Mouse (Mus musculus): ENCODE data around the gene Nrxn3. TPM values are rescaled to one million over a fixed set of nuclear protein-coding genes. Genes with fewer than 3 reads are reported as not detected.
A peak's percentile ranks its signal among the peaks of the same experiment; 100 is the strongest.

Gene Nrxn3
- polyA plus RNA-seq, 1 experiment from 2014 or later, result 3.7 TPM

GRCm38 (mm10) chr12:88818622-88819334, 96.1 kb downstream of the Nrxn3 start:
- no peaks in the 10 kb centered on the region for H3K36me3 ChIP-seq
- peak; percentile 74 for ATAC-seq (ENCODE audit: insufficient number of reproducible peaks, insufficient read depth, low FRiP score, low TSS enrichment)

DNA sequence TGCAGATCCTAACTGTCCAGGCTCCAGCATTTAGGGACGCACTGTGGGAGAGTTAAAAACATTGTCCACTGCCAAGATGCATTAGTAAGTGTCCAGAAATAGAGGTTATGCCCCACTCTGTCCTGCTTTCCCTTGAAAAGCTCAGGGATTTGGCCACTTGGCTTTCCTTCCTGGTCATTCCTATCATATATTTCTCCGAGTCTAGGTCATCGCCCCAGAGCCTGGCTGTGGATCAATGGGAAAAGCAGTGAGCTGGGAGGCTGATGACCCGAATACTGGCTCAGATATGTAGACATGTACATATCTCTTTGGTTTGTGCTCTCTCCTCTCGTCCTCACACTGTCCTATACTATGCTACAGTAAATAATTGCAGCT, 96.6 kb downstream of the Nrxn3 start:
- no peak overlapping the region for H3K4me2 ChIP-seq (replicated peaks)
- no peak overlapping the region for H3K27ac ChIP-seq
- H3K9ac ChIP-seq, result no peak overlapping the region
- H3K4me3 ChIP-seq, result no peak overlapping the region
- no peak for ATAC-seq (ENCODE audit: insufficient number of reproducible peaks, insufficient read depth, low FRiP score, low TSS enrichment)
- no peaks in the 10 kb centered on the region for H3K27me3 ChIP-seq
- H3K36me3 ChIP-seq, result no peaks in the 10 kb centered on the region
- H3K9me3 ChIP-seq, result no peaks in the 10 kb centered on the region
- peaks cover 6% of the 10 kb centered on the region; the same call in 1 of the 2 replicates for H3K4me1 ChIP-seq
- 65% methylated on average over 5 of the region's 5 CpGs for WGBS

More at GRCm38 (mm10) chr12:88818622-88819334, 96.1 kb downstream of the Nrxn3 start:
- no peak overlapping the region for H3K27ac ChIP-seq
- no peaks in the 10 kb centered on the region for H3K27me3 ChIP-seq
- H3K4me2 ChIP-seq (replicated peaks), result no peak overlapping the region
- no peak overlapping the region for H3K4me3 ChIP-seq
- peaks cover 6% of the 10 kb centered on the region; the same call in 1 of the 2 replicates for H3K4me1 ChIP-seq
- no peaks in the 10 kb centered on the region for H3K9me3 ChIP-seq
- WGBS, result 51% methylated on average over 4 of the region's 4 CpGs
- no peak overlapping the region for H3K9ac ChIP-seq

DNA sequence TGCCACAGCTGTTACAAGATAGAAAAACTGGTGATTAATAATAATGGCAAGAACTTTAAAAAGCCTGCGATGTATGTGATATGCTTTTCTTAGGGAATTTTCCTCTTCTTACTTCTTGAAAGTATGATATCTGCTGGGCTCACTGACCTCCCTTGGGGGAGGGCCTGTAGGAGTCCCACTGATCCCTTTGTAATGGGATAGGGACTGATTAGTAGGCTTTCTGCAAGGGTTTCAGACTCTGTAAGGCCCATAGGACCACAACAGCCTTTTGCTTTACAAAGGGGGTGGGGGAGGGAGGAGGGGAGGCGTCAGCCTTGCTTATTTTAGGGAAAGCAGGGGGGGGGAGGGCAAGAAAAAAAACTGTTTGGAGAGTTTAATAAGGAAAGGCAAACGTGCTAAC, 97.5 kb downstream of the Nrxn3 start:
- no peak overlapping the region for H3K4me2 ChIP-seq (replicated peaks)
- H3K9ac ChIP-seq, result no peak overlapping the region
- 9% methylated on average over 3 of the region's 3 CpGs for WGBS
- no peak overlapping the region for H3K4me3 ChIP-seq
- H3K27ac ChIP-seq, result no peak overlapping the region
- H3K36me3 ChIP-seq, result no peaks in the 10 kb centered on the region
- H3K27me3 ChIP-seq, result no peaks in the 10 kb centered on the region
- no peaks in the 10 kb centered on the region for H3K9me3 ChIP-seq
- peaks cover 6% of the 10 kb centered on the region; the same call in 1 of the 2 replicates for H3K4me1 ChIP-seq
- no peak for ATAC-seq (ENCODE audit: insufficient number of reproducible peaks, insufficient read depth, low FRiP score, low TSS enrichment)

DNA sequence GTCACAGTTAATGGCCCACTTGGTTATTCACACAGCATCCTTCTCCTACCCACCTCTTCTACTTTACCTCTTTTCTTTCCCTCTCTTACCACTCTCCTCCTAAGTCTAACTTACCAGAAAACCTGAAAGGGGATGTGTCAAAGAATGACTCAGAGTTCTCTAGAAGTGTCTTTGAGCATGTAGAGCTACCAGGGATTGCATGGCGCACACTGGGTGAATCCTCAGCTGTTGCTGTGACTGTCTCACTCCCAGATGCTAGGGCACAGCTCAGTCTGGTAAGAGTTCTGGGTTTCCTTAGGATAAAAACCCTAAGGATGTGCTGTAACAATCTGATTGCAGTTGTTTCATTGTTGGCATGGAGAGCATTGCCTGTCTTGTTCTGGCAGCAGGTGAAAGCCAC, 108.2 kb downstream of the Nrxn3 start:
- H3K36me3 ChIP-seq, result no peaks in the 10 kb centered on the region
- no peaks in the 10 kb centered on the region for H3K4me1 ChIP-seq
- no peaks in the 10 kb centered on the region for H3K27me3 ChIP-seq
- no peak overlapping the region for H3K9ac ChIP-seq
- no peaks in the 10 kb centered on the region for H3K9me3 ChIP-seq
- H3K4me3 ChIP-seq, result no peak overlapping the region
- no peak for ATAC-seq (ENCODE audit: insufficient number of reproducible peaks, insufficient read depth, low FRiP score, low TSS enrichment)
- no peak overlapping the region for H3K27ac ChIP-seq
- WGBS, result 91% methylated on average over 1 of the region's 1 CpGs
- H3K4me2 ChIP-seq (replicated peaks), result no peak overlapping the region

- no peaks in the 10 kb centered on the region for H3K4me1 ChIP-seq
- H3K9me3 ChIP-seq, result no peaks in the 10 kb centered on the region
- H3K9ac ChIP-seq, result no peak overlapping the region
- 22% methylated on average over 2 of the region's 2 CpGs for WGBS
- no peaks in the 10 kb centered on the region for H3K36me3 ChIP-seq
- no peak overlapping the region for H3K4me2 ChIP-seq (replicated peaks)
- no peak overlapping the region for H3K4me3 ChIP-seq
- H3K27me3 ChIP-seq, result no peaks in the 10 kb centered on the region
- H3K27ac ChIP-seq, result no peak overlapping the region
- no peak for ATAC-seq (ENCODE audit: insufficient number of reproducible peaks, insufficient read depth, low FRiP score, low TSS enrichment)
Observed at GRCm38 (mm10) chr12:88835821-88836220, 113.1 kb downstream of the Nrxn3 start.

DNA sequence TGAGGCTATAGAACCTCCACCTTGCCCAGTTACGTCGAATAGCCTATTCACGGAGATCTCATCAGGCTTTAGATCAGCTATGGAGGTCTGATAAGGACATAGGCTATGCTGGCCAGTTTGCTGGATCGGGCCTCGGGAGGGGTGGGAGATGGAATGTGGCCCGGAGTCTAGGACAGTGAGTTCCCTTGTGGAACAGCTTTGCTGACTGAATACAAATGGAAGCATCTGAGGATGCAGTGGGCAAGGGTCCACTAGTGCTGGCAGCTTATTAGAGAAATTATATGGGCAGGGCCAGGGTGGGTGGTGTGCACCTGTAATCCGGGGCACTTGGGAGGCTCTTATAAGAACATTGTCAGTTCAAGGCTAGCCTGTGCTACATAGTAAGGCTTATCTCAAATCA, 117.0 kb downstream of the Nrxn3 start:
- no peak overlapping the region for H3K4me2 ChIP-seq (replicated peaks)
- no peak overlapping the region for H3K27ac ChIP-seq
- ATAC-seq (ENCODE audit: insufficient number of reproducible peaks, insufficient read depth, low FRiP score, low TSS enrichment), result no peak
- WGBS, result 88% methylated on average over 7 of the region's 7 CpGs
- no peaks in the 10 kb centered on the region for H3K27me3 ChIP-seq
- H3K9ac ChIP-seq, result no peak overlapping the region
- no peaks in the 10 kb centered on the region for H3K4me1 ChIP-seq
- no peaks in the 10 kb centered on the region for H3K36me3 ChIP-seq
- no peak overlapping the region for H3K4me3 ChIP-seq
- H3K9me3 ChIP-seq, result no peaks in the 10 kb centered on the region

- Histone ChIP-seq H3K4me2 (replicated peaks) (no peak overlapping the region), H3K4me3 (no peak overlapping the region), H3K9me3 (no peaks in the 10 kb centered on the region), H3K36me3 (no peaks in the 10 kb centered on the region), H3K27me3 (no peaks in the 10 kb centered on the region), H3K4me1 (no peaks in the 10 kb centered on the region), H3K9ac (no peak overlapping the region), H3K27ac (no peak overlapping the region)
- ATAC-seq (ENCODE audit: insufficient number of reproducible peaks, insufficient read depth, low FRiP score, low TSS enrichment), result no peak
- 86% methylated on average over 6 of the region's 6 CpGs for WGBS
Observed at GRCm38 (mm10) chr12:88841350-88841749, 118.7 kb downstream of the Nrxn3 start.

DNA sequence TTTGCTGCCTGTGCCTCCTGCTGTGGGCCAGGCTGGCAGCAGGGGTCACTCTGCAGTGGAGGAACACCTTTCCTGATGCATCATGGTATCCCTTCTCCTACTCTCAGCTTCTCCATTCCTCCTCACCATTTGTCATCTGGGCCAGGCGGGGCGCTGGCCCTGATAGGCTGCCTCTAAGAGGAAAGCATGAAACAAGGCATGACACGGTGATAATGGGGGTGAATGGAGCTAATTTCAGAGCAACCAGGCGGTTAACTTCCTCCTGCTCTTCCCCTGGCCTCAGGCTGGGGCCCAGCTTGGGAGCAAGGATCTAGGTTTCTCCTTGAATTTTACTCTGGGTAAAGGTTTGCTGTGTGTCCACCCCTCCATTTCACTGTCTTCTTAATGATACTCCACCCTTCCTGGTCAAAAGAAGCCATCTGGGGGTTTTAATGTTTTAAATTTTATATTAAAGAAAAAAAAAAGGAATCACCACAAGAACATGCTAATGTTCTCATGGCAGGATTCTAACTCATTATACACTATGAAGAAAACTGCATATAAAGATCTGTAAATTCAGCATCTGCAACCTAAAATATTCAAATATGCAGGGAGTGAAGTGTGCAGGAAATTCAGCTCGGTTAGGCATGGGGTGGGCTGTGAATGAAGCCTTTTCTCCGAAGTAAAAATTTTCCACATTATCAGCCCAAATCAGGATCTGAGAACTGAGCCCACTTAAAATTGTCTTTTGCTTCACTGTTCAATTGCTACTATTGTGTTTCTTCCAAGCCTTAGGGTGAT, 127.9 kb downstream of the Nrxn3 start:
- ATAC-seq (ENCODE audit: insufficient number of reproducible peaks, insufficient read depth, low FRiP score, low TSS enrichment), result no peak
- Histone ChIP-seq H3K9ac (no peak overlapping the region), H3K36me3 (no peaks in the 10 kb centered on the region), H3K27ac (no peak overlapping the region), H3K9me3 (no peaks in the 10 kb centered on the region), H3K4me3 (no peak overlapping the region), H3K27me3 (no peaks in the 10 kb centered on the region; the same call in 1 of the 2 replicates), H3K4me1 (no peaks in the 10 kb centered on the region), H3K4me2 (replicated peaks) (no peak overlapping the region)
- 33% methylated on average over 6 of the region's 6 CpGs for WGBS

- no peak for ATAC-seq (ENCODE audit: insufficient number of reproducible peaks, insufficient read depth, low FRiP score, low TSS enrichment)
- Histone ChIP-seq H3K27me3 (no peaks in the 10 kb centered on the region; the same call in 1 of the 2 replicates), H3K4me1 (no peaks in the 10 kb centered on the region), H3K9ac (no peak overlapping the region), H3K27ac (no peak overlapping the region), H3K36me3 (no peaks in the 10 kb centered on the region), H3K9me3 (no peaks in the 10 kb centered on the region), H3K4me2 (replicated peaks) (no peak overlapping the region), H3K4me3 (no peak overlapping the region)
- WGBS, result 82% methylated on average over 4 of the region's 4 CpGs
Observed at GRCm38 (mm10) chr12:88854039-88854438, 131.4 kb downstream of the Nrxn3 start.

DNA sequence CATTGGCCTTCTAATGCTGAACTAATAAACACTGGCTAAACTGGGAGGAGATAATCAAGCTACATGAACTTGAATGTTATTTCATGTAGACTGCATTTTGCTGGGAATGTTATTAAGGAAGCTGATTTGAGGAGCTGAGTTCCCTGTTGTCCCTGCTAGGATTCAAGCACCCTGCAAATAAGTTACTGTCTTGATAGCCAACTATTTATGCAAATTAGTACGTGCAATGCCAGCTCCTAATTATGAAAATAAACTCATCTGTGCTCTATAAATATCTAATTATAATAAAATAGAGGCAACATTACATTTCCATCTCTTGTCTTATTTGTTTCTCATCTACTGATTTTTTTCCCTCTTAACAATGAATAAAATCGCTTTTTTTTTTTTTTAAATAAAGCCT, 135.0 kb downstream of the Nrxn3 start:
- H3K9me3 ChIP-seq, result no peaks in the 10 kb centered on the region
- no peak overlapping the region for H3K27ac ChIP-seq
- no peak overlapping the region for H3K4me3 ChIP-seq
- no peak overlapping the region for H3K9ac ChIP-seq
- ATAC-seq (ENCODE audit: insufficient number of reproducible peaks, insufficient read depth, low FRiP score, low TSS enrichment), result no peak
- no peak overlapping the region for H3K4me2 ChIP-seq (replicated peaks)
- H3K36me3 ChIP-seq, result no peaks in the 10 kb centered on the region
- no peaks in the 10 kb centered on the region for H3K4me1 ChIP-seq
- no peaks in the 10 kb centered on the region; the same call in 1 of the 2 replicates for H3K27me3 ChIP-seq
- WGBS, result 77% methylated on average over 2 of the region's 2 CpGs

DNA sequence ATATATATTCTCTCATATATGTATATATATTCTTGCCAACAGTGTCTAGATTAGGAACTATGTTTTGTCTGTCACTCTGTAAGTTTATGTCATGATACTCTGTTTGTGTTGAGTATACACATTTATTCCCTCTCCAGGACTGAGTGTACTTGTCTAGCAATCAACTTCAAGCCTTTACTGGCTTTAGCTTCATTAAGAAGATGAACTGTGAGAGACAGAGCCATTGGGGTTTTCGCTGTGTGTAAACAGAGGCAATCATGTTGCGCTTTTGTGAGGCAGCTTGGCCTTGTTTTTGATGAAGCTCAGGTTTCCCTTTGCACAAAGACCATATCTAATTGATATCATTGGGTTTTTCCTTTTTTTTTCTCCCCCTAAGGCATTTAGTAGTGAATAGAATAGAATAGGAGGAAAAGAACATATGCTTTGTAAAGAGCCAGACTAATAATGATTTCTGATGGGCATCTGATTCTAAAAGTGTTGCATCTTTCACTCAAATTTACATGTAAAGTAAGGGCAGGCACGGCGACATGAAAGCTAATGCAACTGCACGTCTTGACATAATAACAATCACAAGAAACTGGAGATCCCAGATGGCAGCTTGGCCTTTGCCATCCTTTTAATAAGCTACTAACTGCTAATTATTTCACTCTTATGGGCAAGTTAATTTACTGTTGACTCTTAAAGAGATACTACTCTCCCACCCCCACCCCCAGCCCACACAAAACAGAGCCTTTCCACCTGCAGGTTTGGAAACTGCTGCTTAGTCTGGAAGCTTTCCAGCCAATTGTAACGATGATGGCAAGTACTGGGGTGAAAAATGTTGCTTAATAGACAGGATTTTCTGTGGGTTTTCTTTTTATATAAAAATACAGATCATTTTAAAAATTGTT, 137.0 kb downstream of the Nrxn3 start:
- H3K9ac ChIP-seq, result no peak overlapping the region
- no peak overlapping the region for H3K4me3 ChIP-seq
- no peaks in the 10 kb centered on the region for H3K4me1 ChIP-seq
- no peak for ATAC-seq (ENCODE audit: insufficient number of reproducible peaks, insufficient read depth, low FRiP score, low TSS enrichment)
- H3K36me3 ChIP-seq, result no peaks in the 10 kb centered on the region
- no peak overlapping the region for H3K4me2 ChIP-seq (replicated peaks)
- H3K27me3 ChIP-seq, result no peaks in the 10 kb centered on the region
- H3K27ac ChIP-seq, result no peak overlapping the region
- no peaks in the 10 kb centered on the region for H3K9me3 ChIP-seq
- WGBS, result 46% methylated on average over 6 of the region's 6 CpGs
